Mouse (Mus musculus): ENCODE results near the gene Syde1. TPM values are rescaled to one million over a fixed set of nuclear protein-coding genes. Genes with fewer than 3 reads are reported as not detected.
"Not testable (repeated sequence)": the region's sequence is repeated elsewhere in the genome, so short reads cannot be mapped to it uniquely, and the experiment has no call there.

Gene Syde1
- 15.7 and 19.7 TPM in 2 replicates for polyA plus RNA-seq (2016; fragmentation: Nextera tagmentation; extraction: Ambion mirVana)

DNA sequence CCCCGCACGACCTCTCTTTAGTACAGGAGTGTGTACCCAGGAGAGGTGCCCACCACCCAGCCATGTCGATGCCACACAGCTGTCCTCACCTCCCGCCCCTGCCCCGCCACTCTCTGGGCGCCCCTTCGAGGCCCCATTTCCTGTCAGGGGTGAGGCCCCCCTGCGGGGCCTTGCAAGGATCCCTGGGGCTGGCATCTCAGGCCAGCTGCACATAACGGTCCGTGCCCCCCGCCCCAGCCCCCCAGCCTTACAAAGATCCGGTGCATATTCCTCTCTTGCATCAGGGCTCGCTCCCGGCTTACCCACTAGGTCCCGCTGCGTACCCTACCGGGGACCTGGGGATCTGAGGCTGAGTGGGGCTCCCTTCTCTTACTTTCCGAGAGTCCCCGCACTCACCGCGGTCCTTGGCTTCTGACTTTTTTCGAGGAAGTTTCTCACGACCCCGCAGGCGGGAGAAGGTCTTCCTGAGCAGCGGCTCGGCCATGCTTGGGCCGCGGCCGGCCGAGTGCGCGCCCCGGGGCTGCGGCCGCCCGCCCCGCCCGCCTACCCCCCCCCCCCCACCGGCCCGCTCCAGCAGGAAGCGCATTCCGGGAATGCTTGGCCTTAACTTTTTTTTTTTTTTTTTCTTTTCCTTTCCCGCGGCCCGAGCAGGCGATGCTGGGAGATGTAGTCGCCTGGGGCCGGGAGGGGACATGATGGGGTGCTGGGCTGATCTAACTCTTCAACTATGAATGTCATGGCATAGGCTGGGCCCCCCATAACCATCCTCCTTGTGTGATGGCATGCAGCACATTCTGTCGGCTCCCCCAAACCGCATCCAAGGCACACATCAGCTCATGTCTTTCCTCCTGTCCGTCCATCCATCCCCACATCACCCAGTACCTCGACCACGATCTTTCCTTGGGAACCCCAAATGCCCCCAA is at the start of gene Syde1:
TSS of gene Syde1 (minus strand) at position 559 of the 923 bp plus-strand sequence.
- no peaks in the 10 kb centered on the region for H3K27me3 ChIP-seq (ENCODE audit: low read depth, poor library complexity, severe bottlenecking)
- no peaks in the 10 kb centered on the region for H3K9me3 ChIP-seq (replicated peaks)
- H3K4me1 ChIP-seq: peaks cover 25% of the 10 kb centered on the region
- H3K4me3 ChIP-seq: peak within 1 kb of the TSS; percentile 77
- peak; percentile 72 for DNase-seq (ENCODE audit: low spot score)
- WGBS: 5% methylated on average over 46 of the region's 54 CpGs
- peaks cover 34% of the 10 kb centered on the region for H3K36me3 ChIP-seq
- H3K27ac ChIP-seq: peak within 1 kb of the TSS; percentile 94

DNA sequence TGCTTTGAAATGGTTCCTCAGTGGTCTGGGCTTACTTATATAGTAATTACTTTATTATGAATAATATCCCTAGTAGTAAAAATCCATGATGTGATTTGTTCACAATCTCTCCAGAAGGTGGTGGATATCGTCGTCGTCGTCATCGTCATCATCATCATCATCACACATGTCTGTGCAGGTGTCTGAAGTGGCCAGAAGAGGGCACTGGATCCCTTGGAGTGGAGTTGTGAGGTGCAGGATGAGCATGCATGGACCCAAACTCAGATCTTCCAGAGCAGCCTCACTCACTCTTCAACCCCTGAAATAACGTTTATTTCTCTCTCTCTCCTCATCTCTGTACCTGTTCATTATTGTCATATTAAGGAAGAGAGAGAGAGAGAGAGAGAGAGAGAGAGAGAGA is 40.5 kb upstream of the Syde1 start:
- no peaks in the 10 kb centered on the region for H3K9me3 ChIP-seq (replicated peaks)
- H3K4me1 ChIP-seq: no peaks in the 10 kb centered on the region
- no peaks in the 10 kb centered on the region for H3K27me3 ChIP-seq (ENCODE audit: low read depth, poor library complexity, severe bottlenecking)
- 23% methylated on average over 6 of the region's 6 CpGs for whole genome bisulfite sequencing
- DNase-seq (ENCODE audit: low spot score): peak; percentile 40
- H3K4me3 ChIP-seq: no peak overlapping the region
- H3K36me3 ChIP-seq: no peaks in the 10 kb centered on the region
- no peak overlapping the region for H3K27ac ChIP-seq

- H3K36me3 ChIP-seq: no peaks in the 10 kb centered on the region
- no peaks in the 10 kb centered on the region for H3K27me3 ChIP-seq (ENCODE audit: low read depth, poor library complexity, severe bottlenecking)
- no peak overlapping the region for H3K4me3 ChIP-seq
- H3K4me1 ChIP-seq: no peaks in the 10 kb centered on the region
- DNase-seq (ENCODE audit: low spot score): no peak
- no peak overlapping the region for H3K27ac ChIP-seq
- H3K9me3 ChIP-seq (replicated peaks): no peaks in the 10 kb centered on the region
- WGBS: 85% methylated on average over 4 of the region's 4 CpGs
Observed at GRCm38 (mm10) chr10:78630194-78630593, 38.4 kb upstream of the Syde1 start.

DNA sequence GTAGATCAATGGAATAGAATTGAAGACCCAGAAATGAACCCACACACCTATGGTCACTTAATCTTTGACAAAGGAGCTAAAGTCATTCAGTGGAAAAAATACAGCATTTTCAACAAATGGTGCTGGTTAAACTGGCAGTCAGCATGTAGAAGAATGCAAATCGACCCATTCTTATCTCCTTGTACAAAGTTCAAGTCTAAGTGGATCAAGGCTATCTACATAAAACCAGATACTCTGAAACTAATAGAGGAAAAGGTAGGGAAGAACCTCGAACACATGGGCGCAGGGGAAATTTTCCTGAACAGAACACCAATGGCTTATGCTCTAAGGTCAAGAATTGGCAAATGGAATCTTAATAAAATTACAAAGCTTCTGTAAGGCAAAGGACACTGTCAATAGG is 31.4 kb upstream of the Syde1 start:
- 81% methylated on average over 3 of the region's 3 CpGs for WGBS
- DNase-seq (ENCODE audit: low spot score): not testable (repeated sequence)

DNA sequence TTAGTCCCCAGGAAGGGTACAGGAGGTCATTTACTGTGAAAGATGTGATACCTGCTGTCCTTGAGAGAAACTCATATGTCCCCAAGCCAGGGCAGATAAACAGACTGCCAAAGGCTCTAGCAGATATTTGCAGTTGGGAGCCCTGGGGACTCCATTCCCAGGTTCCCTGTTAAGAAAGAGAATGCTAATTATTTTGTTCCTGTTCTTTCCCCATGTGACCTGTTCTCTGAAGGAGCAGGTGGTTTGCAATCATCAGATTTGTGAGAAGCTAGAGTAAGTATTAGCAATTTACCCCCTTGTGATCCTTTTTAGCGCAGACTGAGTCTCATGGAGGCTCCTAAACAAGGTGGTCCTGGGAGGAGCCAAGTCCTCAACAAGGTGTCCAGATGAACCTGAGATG is 26.2 kb upstream of the Syde1 start, which contains the start of gene Olfr1357:
TSS of gene Olfr1357 (minus strand) at position 101 of the 400 bp plus-strand sequence.
- H3K4me1 ChIP-seq: no peaks in the 10 kb centered on the region
- no peak within 1 kb of the TSS for H3K27ac ChIP-seq
- no peak within 1 kb of the TSS for H3K4me3 ChIP-seq
- no peaks in the 10 kb centered on the region for H3K36me3 ChIP-seq
- no peaks in the 10 kb centered on the region for H3K9me3 ChIP-seq (replicated peaks)
- WGBS: 89% methylated on average over 1 of the region's 1 CpGs
- no peaks in the 10 kb centered on the region for H3K27me3 ChIP-seq (ENCODE audit: low read depth, poor library complexity, severe bottlenecking)
- DNase-seq (ENCODE audit: low spot score): no peak

More for the DNA sequence above, 31.4 kb upstream of the Syde1 start:
- not testable (repeated sequence) for H3K36me3 ChIP-seq; H3K27me3 ChIP-seq (ENCODE audit: low read depth, poor library complexity, severe bottlenecking); H3K27ac ChIP-seq; H3K9me3 ChIP-seq (replicated peaks); H3K4me1 ChIP-seq; H3K4me3 ChIP-seq

GRCm38 (mm10) chr10:78607602-78608001 is 15.8 kb upstream of the Syde1 start:
- Histone ChIP-seq H3K27me3 (ENCODE audit: low read depth, poor library complexity, severe bottlenecking) (no peaks in the 10 kb centered on the region), H3K4me3 (no peak overlapping the region), H3K36me3 (no peaks in the 10 kb centered on the region), H3K4me1 (no peaks in the 10 kb centered on the region), H3K9me3 (replicated peaks) (no peaks in the 10 kb centered on the region), H3K27ac (no peak overlapping the region)
- no peak for DNase-seq (ENCODE audit: low spot score)
- 77% methylated on average over 3 of the region's 3 CpGs for WGBS

DNA sequence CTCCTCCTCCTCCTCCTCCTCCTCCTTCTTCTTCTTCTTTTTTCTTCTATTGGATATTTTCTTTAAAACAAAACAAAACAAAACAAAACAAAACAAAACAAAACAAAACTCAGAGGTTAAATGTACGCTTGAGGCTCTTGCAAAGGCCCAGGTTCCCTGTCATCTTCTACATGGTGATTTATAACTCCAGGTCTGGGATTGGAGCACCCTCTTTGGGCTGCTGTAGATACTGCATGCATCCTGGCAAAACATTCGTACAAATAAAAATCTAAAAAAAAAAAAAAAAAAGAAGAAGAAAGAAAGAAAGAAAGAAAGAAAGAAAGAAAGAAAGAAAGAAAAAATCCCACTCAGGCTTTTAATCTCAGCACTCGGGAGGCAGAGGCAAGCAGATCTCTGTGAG is 13.3 kb upstream of the Syde1 start:
- Histone ChIP-seq H3K4me1 (no peaks in the 10 kb centered on the region), H3K27ac (no peak overlapping the region), H3K36me3 (no peaks in the 10 kb centered on the region), H3K9me3 (replicated peaks) (no peaks in the 10 kb centered on the region), H3K4me3 (no peak overlapping the region), H3K27me3 (ENCODE audit: low read depth, poor library complexity, severe bottlenecking) (no peaks in the 10 kb centered on the region)
- WGBS: 60% methylated on average over 3 of the region's 3 CpGs
- no peak for DNase-seq (ENCODE audit: low spot score)

GRCm38 (mm10) chr10:78599865-78600264 is 8.1 kb upstream of the Syde1 start:
- DNase-seq (ENCODE audit: low spot score): no peak
- WGBS: 89% methylated on average over 5 of the region's 5 CpGs

DNA sequence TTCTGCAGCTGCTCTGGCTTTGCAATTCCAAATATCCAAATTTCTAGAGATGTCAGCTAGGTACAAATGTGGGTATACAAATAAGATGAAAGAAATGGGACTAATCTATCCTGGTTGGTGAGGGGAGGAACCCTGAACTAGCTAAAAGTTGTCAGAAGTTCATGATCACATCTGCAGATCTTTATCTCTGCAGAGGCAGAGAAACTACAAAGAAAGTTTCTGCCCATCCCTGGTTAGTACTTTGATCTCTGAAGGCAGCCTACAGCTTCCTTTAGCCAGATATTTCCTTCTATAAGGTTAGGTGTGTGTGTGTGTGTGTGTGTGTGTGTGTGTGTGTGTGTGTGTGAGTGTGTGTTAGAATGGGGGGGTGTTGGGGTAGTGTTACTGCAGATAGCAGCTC is 2.8 kb upstream of the Syde1 start:
- no peak for DNase-seq (ENCODE audit: low spot score)
- no peak overlapping the region for H3K27ac ChIP-seq

More at GRCm38 (mm10) chr10:78599865-78600264, 8.1 kb upstream of the Syde1 start:
- Histone ChIP-seq H3K36me3 (no peaks in the 10 kb centered on the region), H3K27me3 (ENCODE audit: low read depth, poor library complexity, severe bottlenecking) (no peaks in the 10 kb centered on the region), H3K27ac (no peak overlapping the region), H3K4me1 (no peaks in the 10 kb centered on the region), H3K9me3 (replicated peaks) (no peaks in the 10 kb centered on the region), H3K4me3 (no peak overlapping the region)

GRCm38 (mm10) chr10:78594157-78594556 is 2.4 kb upstream of the Syde1 start:
- Histone ChIP-seq H3K27ac (no peak overlapping the region), H3K9me3 (replicated peaks) (no peaks in the 10 kb centered on the region), H3K36me3 (peaks cover 10% of the 10 kb centered on the region), H3K4me1 (peaks cover 25% of the 10 kb centered on the region), H3K27me3 (ENCODE audit: low read depth, poor library complexity, severe bottlenecking) (no peaks in the 10 kb centered on the region), H3K4me3 (no peak overlapping the region)
- 79% methylated on average over 6 of the region's 6 CpGs for WGBS
- DNase-seq (ENCODE audit: low spot score): no peak

More for the DNA sequence above, 2.8 kb upstream of the Syde1 start:
- peaks cover 22% of the 10 kb centered on the region for H3K4me1 ChIP-seq
- peaks cover 6% of the 10 kb centered on the region for H3K36me3 ChIP-seq
- no peak overlapping the region for H3K4me3 ChIP-seq
- H3K27me3 ChIP-seq (ENCODE audit: low read depth, poor library complexity, severe bottlenecking): no peaks in the 10 kb centered on the region
- H3K9me3 ChIP-seq (replicated peaks): no peaks in the 10 kb centered on the region

DNA sequence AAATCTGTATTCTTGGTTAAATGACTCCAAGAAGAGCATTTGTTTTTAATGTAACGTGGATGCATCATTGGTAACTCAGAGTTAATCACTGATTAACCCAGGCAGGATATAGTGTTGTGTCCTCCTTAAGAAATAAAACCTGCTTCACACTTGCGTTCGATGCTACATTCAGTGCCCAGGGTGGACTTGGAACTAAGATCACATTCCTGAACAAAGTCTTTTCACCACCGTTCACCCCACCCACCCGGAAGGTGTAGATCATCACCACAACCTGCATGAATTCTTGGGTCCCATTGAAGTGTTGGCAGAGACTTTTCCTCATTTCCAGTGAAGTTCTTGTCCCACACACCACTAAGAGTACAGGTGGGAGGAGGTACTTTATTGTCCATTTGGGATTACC is 2.0 kb upstream of the Syde1 start:
- Histone ChIP-seq H3K27me3 (ENCODE audit: low read depth, poor library complexity, severe bottlenecking) (no peaks in the 10 kb centered on the region), H3K36me3 (peaks cover 14% of the 10 kb centered on the region), H3K4me3 (no peak overlapping the region), H3K9me3 (replicated peaks) (no peaks in the 10 kb centered on the region), H3K27ac (no peak overlapping the region), H3K4me1 (peaks cover 25% of the 10 kb centered on the region)
- no peak for DNase-seq (ENCODE audit: low spot score)
- 91% methylated on average over 5 of the region's 5 CpGs for WGBS

DNA sequence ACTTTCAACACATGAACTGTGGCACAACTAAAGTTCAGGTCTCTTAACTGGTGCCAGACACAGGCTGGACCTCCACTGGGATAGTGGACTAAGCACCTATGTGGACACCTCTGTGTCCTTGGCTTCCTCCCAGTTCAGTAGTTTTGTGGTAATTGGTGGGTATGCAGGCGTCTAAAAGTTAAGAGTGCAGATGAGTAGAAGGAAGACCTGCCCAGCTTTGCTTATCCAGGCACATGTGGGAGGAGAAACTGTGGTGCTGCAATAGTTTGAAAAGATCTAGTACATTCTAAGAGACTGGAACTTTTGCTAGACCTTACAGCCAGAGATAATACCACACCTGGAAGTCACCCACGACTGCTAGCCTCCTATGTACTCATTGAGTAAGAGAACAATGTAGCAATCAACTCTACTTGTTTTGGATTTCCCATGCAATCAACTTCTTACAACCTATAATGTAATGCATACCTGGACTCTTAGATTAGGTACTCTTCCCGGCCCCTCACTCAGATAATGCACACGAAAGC is 1.2 kb upstream of the Syde1 start:
- H3K9me3 ChIP-seq (replicated peaks): no peaks in the 10 kb centered on the region
- H3K36me3 ChIP-seq: peaks cover 22% of the 10 kb centered on the region
- no peak for DNase-seq (ENCODE audit: low spot score)
- no peak overlapping the region for H3K4me3 ChIP-seq
- peaks cover 25% of the 10 kb centered on the region for H3K4me1 ChIP-seq
- no peak overlapping the region for H3K27ac ChIP-seq
- no peaks in the 10 kb centered on the region for H3K27me3 ChIP-seq (ENCODE audit: low read depth, poor library complexity, severe bottlenecking)
- 88% methylated on average over 4 of the region's 4 CpGs for WGBS

GRCm38 (mm10) chr10:78590744-78591143 is 1.0 kb downstream of the Syde1 start:
- peaks cover 25% of the 10 kb centered on the region for H3K4me1 ChIP-seq
- H3K27me3 ChIP-seq (ENCODE audit: low read depth, poor library complexity, severe bottlenecking): no peaks in the 10 kb centered on the region
- WGBS: 57% methylated on average over 9 of the region's 9 CpGs
- peak overlapping the region; percentile 94 for H3K27ac ChIP-seq
- H3K4me3 ChIP-seq: peak overlapping the region; percentile 77
- peaks cover 43% of the 10 kb centered on the region for H3K36me3 ChIP-seq
- H3K9me3 ChIP-seq (replicated peaks): no peaks in the 10 kb centered on the region
- DNase-seq (ENCODE audit: low spot score): no peak
